Mouse (Mus musculus) liver, embryonic 13.5 days (tissue): ENCODE measurements around the gene Gm973. TPM values are rescaled to one million over a fixed set of nuclear protein-coding genes. Genes with fewer than 3 reads are reported as not detected.

ENCODE experiments used
- ATAC-seq: fragments of 200-750 bp; cut with Nextera tagmentation; 2 replicates; pipeline ENCODE4 v1.8.0; 2017; ENCODE audit warnings: low read depth, mild to moderate bottlenecking, moderate number of reproducible peaks, moderate library complexity
- DNase-seq: peaks from one replicate; pipeline ENCODE4 v3.0.0; 2022
- H3K27ac ChIP-seq: fragments of 300-500 bp; sonication (generic); 2 replicates; pipeline ENCODE4 v1.5.1; 2015; ENCODE audit warnings: moderate library complexity, mild to moderate bottlenecking, inconsistent platforms
- H3K27me3 ChIP-seq: fragments of 300-500 bp; sonication (generic); 2 replicates; pipeline ENCODE4 v1.6.1; 2015; ENCODE audit warnings: mild to moderate bottlenecking, inconsistent platforms
- H3K36me3 ChIP-seq: fragments of 300-500 bp; sonication (generic); 2 replicates; pipeline ENCODE4 v1.6.1; 2015; ENCODE audit warnings: mild to moderate bottlenecking, inconsistent platforms
- H3K4me1 ChIP-seq: fragments of 300-500 bp; sonication (generic); replicated peaks from 2 replicates; pipeline ENCODE4 v1.6.1; 2015; ENCODE audit warnings: inconsistent platforms
- H3K4me2 ChIP-seq: fragments of 300-500 bp; sonication (generic); 2 replicates; pipeline ENCODE4 v1.6.1; 2015; ENCODE audit warnings: inconsistent platforms, mild to moderate bottlenecking, moderate library complexity
- H3K4me3 ChIP-seq: fragments of 300-500 bp; sonication (generic); replicated peaks from 2 replicates; pipeline ENCODE4 v1.5.1; 2015; ENCODE audit warnings: mild to moderate bottlenecking, inconsistent platforms
- H3K9ac ChIP-seq: fragments of 300-500 bp; sonication (generic); 2 replicates; pipeline ENCODE4 v1.6.1; 2015; ENCODE audit warnings: mild to moderate bottlenecking, inconsistent platforms
- H3K9me3 ChIP-seq: fragments of 300-500 bp; sonication (generic); replicated peaks from 2 replicates; pipeline ENCODE4 v1.6.1; 2016; ENCODE audit warnings: inconsistent platforms
- WGBS: fragments of 180-500 bp; shearing (Covaris S2); methylation state at CpG from one replicate; pipeline ENCODE4 v1.1.7; 2015; ENCODE audit not compliant: insufficient replicate concordance; 5-methylcytosine and 5-hydroxymethylcytosine counted together
- polyA plus RNA-seq: library from polyadenylated mRNA; unstranded; fragments of >200 nt; fragmentation: Nextera tagmentation; extraction: Ambion mirVana; gene quantifications from 2 replicates; pipeline ENCODE4 v1.2.1, GENCODE M21; 2015

Gene Gm973
- polyA plus RNA-seq, 1 experiment from 2014 or later = 0.12 TPM

DNA sequence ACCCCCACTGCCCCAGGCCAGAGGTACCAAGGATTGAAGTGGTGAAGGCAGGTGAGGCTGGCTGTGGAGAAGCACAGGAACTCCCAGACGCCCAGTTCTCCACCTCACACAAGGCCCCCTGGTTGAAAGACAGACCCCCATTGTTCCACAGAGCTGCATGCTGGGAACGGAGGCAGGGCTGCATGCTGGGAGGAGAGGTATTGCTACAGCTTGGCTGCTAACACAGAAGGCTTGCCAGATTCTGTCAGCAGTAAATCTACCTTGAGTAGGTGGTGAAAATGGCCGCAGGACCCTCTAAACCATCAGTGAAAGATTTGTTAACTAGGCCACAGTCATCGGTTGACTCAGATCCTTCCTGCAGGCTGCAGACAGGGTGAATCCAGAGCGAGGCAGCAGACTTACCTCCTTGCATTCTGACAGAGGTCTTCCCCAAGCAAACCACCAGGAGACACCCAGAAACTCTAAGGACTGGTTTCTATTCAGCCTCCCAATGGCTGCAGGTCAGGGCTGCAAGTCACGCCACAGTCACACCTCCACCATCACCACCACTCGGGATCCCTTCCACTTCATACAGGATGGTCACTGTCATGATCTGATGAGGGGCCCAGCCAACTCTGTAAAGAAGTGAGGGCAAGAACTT lies 33.1 kb downstream of the Gm973 start:
- no peak for ATAC-seq
- 62% methylated on average over 7 of the region's 7 CpGs for WGBS
- H3K4me2 ChIP-seq = no peak overlapping the region
- H3K9me3 ChIP-seq = no peaks in the 10 kb centered on the region
- no peaks in the 10 kb centered on the region for H3K4me1 ChIP-seq
- no peak for DNase-seq
- H3K27me3 ChIP-seq = 0 out of 2 replicates have a peak, but pooled peaks cover 3% of the 10 kb centered on the region
- no peak overlapping the region for H3K27ac ChIP-seq
- H3K4me3 ChIP-seq = no peak overlapping the region
- H3K36me3 ChIP-seq = no peaks in the 10 kb centered on the region
- H3K9ac ChIP-seq = no peak overlapping the region

DNA sequence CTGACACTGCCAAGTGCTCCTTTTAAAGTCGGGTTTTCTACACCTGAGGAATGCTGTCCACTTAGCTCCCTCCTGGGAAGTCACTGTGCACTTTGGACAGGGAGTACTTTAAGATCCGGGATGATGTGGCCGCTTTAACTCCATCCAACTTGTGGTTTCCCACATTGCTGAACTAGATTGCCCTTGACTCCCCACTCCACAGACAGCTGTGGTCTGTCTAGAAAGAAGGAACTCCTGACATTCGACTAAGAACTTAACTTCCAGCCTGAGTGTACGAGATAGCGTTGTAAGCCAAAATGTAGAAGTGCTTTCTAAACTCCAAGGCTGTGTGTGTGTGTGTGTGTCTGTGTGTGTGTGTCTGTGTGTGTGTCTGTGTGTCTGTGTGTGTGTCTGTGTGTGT lies 34.2 kb downstream of the Gm973 start:
- WGBS = 19% methylated on average over 6 of the region's 6 CpGs
- H3K4me2 ChIP-seq = no peak overlapping the region

DNA sequence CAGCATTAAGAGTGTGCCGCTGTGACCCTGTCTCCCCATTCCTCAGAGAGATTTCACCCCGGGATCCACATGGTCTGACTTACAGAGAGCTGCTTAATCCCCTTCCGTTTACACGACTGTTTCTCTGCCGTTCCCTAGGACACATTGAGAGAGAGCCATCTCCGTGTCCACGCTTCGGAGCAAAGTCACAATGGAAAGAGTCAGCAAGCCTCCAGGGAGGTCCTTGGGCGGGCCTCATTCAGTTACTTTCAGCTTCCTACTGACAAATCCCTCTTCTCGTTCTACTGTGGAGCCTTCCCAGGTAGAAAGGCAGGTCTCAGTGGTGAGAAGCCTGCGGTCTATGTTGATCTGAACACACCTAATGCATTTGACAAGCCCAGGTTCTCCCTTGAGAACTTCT lies 34.9 kb downstream of the Gm973 start:
- Histone ChIP-seq H3K9me3 (no peaks in the 10 kb centered on the region), H3K9ac (no peak overlapping the region)
- WGBS = 66% methylated on average over 11 of the region's 11 CpGs

More for the DNA sequence above, 34.2 kb downstream of the Gm973 start:
- Histone ChIP-seq H3K4me1 (0 out of 2 replicates have a peak, but pooled peaks cover 5% of the 10 kb centered on the region), H3K4me3 (no peak overlapping the region), H3K36me3 (no peaks in the 10 kb centered on the region), H3K27me3 (0 out of 2 replicates have a peak, but pooled peaks cover 3% of the 10 kb centered on the region), H3K9ac (no peak overlapping the region), H3K27ac (no peak overlapping the region), H3K9me3 (no peaks in the 10 kb centered on the region)
- ATAC-seq = no peak
- DNase-seq = no peak

DNA sequence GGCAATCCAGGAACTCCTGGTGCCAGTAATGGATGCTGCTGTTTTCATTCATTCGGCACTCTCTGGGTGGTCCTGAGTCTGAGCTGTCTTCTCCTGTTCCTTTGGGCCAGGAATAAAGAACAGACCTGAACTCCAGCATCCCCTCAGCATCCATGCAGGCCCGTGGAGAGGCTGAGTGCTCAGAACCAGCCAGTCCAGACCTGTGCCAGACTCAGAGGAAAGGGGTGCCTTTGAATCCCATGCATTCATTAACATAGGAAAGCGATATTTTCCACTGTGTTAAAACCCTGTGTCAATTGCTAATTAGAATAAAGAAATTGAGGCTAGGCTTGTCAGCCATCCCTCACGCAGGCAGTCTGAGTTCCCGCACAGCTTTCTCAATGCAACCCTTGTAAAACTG lies 37.6 kb downstream of the Gm973 start:
- H3K36me3 ChIP-seq = no peaks in the 10 kb centered on the region
- no peak overlapping the region for H3K9ac ChIP-seq
- no peak for DNase-seq
- ATAC-seq = no peak
- no peaks in the 10 kb centered on the region for H3K27me3 ChIP-seq
- WGBS = 62% methylated on average over 5 of the region's 5 CpGs
- no peak overlapping the region for H3K27ac ChIP-seq
- H3K4me3 ChIP-seq = no peak overlapping the region
- H3K9me3 ChIP-seq = no peaks in the 10 kb centered on the region
- no peak overlapping the region for H3K4me2 ChIP-seq
- H3K4me1 ChIP-seq = peaks cover 9% of the 10 kb centered on the region; the same call in 1 of the 2 replicates

More for the DNA sequence above, 34.9 kb downstream of the Gm973 start:
- DNase-seq (no peak), ATAC-seq (no peak)
- H3K4me2 ChIP-seq = no peak overlapping the region
- H3K36me3 ChIP-seq = no peaks in the 10 kb centered on the region
- H3K27me3 ChIP-seq = 0 out of 2 replicates have a peak, but pooled peaks cover 3% of the 10 kb centered on the region
- peaks cover 9% of the 10 kb centered on the region; the same call in 1 of the 2 replicates for H3K4me1 ChIP-seq
- no peak overlapping the region for H3K4me3 ChIP-seq
- H3K27ac ChIP-seq = no peak overlapping the region

DNA sequence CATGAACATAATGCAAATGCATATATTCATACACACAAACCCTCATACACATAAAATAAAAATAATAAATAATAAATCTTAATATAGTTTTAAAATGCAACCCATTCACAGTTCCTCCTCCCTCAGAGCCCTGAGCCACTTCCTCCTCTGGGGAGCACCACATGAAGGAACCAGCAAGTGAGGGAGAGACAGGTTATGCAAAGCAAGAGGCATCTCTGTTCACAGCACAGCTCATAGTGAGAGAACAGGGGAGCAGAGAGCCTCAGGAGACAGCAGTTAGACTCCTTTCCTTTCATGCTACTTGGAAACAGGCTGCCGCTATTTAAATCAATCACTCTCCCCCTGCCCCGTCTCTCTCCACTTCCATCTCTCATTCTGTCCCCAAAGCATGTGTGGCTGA lies 47.5 kb downstream of the Gm973 start:
- H3K4me2 ChIP-seq = no peak overlapping the region
- H3K9ac ChIP-seq = no peak overlapping the region
- ATAC-seq (no peak), DNase-seq (no peak)
- H3K4me1 ChIP-seq = no peaks in the 10 kb centered on the region
- no peak overlapping the region for H3K27ac ChIP-seq
- H3K4me3 ChIP-seq = no peak overlapping the region
- no peaks in the 10 kb centered on the region for H3K36me3 ChIP-seq
- H3K9me3 ChIP-seq = no peaks in the 10 kb centered on the region
- 71% methylated on average over 2 of the region's 2 CpGs for WGBS
- H3K27me3 ChIP-seq = no peaks in the 10 kb centered on the region

DNA sequence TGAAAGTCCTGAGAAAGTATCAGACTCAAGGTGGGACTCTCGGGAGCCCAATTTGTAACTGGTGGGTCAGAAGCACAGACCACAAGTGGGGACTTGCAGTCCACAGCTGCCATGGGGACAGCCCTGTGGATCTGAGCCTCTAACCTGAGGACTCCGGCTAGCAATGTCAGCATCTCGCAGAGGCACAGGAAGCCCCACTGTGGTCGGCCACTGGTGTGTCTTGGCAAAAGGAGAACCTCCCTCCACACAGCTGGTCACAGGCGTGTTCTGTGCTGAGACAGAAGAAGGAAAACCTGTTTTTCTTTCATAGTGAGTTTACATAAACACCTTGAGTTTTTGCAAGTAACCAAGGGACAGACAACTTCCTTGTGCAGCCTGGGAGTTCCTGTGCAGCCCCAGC lies 49.7 kb downstream of the Gm973 start:
- H3K9ac ChIP-seq = no peak overlapping the region
- H3K27ac ChIP-seq = no peak overlapping the region
- no peak overlapping the region for H3K4me3 ChIP-seq
- ATAC-seq (no peak), DNase-seq (no peak)
- WGBS = 26% methylated on average over 5 of the region's 5 CpGs
- no peaks in the 10 kb centered on the region for H3K36me3 ChIP-seq
- H3K4me1 ChIP-seq = no peaks in the 10 kb centered on the region
- no peaks in the 10 kb centered on the region for H3K27me3 ChIP-seq
- H3K9me3 ChIP-seq = no peaks in the 10 kb centered on the region
- H3K4me2 ChIP-seq = no peak overlapping the region

DNA sequence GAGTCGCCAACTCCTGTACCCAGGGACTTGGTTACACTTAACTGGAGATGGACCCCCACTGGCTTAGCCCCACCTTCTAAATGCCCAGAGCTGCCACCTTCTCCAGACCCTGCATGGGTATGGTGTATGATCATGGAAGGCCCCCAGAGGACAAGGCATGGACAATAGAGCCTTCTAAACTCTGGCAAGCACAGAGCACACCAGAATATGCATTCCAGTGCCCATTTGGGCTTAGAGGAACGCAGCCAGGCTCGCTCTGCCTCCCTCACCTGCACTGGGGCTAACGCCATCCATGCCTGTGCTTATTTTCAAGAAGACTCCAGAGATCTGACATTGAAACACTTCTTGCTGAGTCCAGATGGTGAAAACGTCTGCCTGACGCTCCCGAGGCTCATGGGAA lies 50.2 kb downstream of the Gm973 start:
- DNase-seq = no peak
- H3K9me3 ChIP-seq = no peaks in the 10 kb centered on the region
- no peak overlapping the region for H3K4me3 ChIP-seq
- 57% methylated on average over 7 of the region's 7 CpGs for WGBS
- no peak overlapping the region for H3K27ac ChIP-seq
- ATAC-seq = no peak
- H3K4me1 ChIP-seq = no peaks in the 10 kb centered on the region
- H3K4me2 ChIP-seq = no peak overlapping the region
- H3K27me3 ChIP-seq = no peaks in the 10 kb centered on the region
- no peak overlapping the region for H3K9ac ChIP-seq
- H3K36me3 ChIP-seq = no peaks in the 10 kb centered on the region

DNA sequence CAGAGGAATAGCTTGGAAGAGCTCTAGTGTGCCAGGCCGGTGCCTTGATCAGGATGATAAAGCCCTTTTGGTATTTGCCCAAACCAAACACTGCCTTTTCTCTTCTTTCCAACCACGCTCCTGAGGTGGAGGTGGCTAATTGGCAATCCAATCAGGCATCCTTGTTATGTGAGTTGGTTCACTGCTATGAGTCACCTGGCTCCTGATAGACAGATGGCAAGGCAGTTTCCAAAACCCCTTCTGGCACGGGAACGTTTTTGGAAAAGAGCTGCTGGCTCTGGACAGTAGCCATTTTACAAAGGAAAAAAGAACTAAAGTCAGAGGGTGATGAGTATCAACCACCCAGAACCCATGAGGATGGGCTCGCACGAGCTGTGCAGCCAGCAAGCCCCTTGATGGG lies 50.9 kb downstream of the Gm973 start:
- Histone ChIP-seq H3K27me3 (no peaks in the 10 kb centered on the region), H3K4me3 (no peak overlapping the region), H3K36me3 (no peaks in the 10 kb centered on the region), H3K9ac (no peak overlapping the region), H3K4me1 (no peaks in the 10 kb centered on the region), H3K9me3 (no peaks in the 10 kb centered on the region), H3K27ac (no peak overlapping the region), H3K4me2 (no peak overlapping the region)
- no peak for DNase-seq
- 62% methylated on average over 6 of the region's 6 CpGs for WGBS
- no peak for ATAC-seq

DNA sequence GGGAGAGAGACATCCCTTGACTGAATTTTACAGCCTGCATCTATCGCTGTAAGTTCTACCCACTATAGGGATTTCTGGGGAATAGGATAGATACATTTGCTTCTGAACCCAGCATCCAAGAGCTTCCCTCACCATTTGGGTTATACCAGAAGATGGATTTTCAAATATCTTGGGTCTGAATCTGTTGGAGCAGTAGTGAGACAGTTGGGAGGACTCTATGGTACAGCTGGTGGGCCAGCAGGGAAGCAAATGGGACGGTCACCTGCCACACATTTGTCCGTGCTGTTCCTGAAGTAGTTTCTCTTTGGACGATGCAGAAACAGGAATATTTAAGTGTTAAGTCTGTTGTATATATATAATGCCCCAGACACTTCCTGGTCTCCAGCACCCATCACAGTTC lies 51.5 kb downstream of the Gm973 start:
- Histone ChIP-seq H3K27me3 (no peaks in the 10 kb centered on the region), H3K36me3 (no peaks in the 10 kb centered on the region), H3K27ac (no peak overlapping the region), H3K4me3 (no peak overlapping the region), H3K9me3 (no peaks in the 10 kb centered on the region), H3K4me1 (no peaks in the 10 kb centered on the region), H3K4me2 (no peak overlapping the region), H3K9ac (no peak overlapping the region)
- DNase-seq = no peak
- no peak for ATAC-seq
- WGBS = 72% methylated on average over 4 of the region's 4 CpGs

DNA sequence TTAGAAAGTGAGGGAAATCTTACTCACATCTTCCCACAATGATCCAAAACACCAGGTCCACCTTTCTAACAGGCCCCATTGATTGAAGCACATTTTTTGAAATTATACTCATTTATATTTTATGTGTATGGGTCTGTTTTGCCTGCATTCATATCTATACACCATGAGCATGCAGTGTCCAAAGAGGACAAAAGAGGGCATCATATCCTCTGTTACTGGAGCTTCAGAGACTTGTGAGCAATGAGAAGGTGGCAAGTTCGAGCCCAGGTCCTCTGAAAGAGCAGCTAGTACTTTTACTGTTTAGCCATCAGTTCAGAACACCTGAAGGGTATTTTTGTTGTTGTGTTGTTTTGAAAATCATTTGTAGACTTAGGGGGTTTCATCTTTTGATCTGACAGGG lies 52.2 kb downstream of the Gm973 start:
- no peaks in the 10 kb centered on the region for H3K36me3 ChIP-seq
- no peak overlapping the region for H3K4me2 ChIP-seq
- ATAC-seq (no peak), DNase-seq (no peak)
- H3K9me3 ChIP-seq = no peaks in the 10 kb centered on the region
- no peak overlapping the region for H3K4me3 ChIP-seq
- H3K27ac ChIP-seq = no peak overlapping the region
- no peak overlapping the region for H3K9ac ChIP-seq
- no peaks in the 10 kb centered on the region for H3K27me3 ChIP-seq
- H3K4me1 ChIP-seq = no peaks in the 10 kb centered on the region
- 46% methylated on average over 1 of the region's 1 CpGs for WGBS

DNA sequence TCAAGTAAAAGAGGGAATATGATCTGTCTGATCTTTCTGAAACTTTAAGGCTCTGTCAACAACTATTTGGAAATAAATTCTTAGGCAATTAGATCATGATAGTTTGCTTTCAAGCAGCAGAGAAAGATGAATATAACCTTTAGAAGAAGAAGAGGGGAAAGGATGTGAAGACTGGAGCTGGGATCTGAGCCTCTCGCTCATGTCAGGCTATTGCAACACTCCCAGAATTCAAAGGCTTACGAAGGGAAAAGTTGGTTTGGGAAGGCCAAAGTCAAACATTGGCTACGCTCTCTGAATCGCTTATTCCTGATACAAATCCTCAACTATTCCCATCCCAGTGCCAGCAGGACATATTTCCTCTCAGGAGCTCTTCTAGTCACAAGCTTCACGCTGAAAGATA lies 53.2 kb downstream of the Gm973 start:
- WGBS = 64% methylated on average over 5 of the region's 5 CpGs
- Histone ChIP-seq H3K36me3 (no peaks in the 10 kb centered on the region), H3K27ac (no peak overlapping the region), H3K9me3 (no peaks in the 10 kb centered on the region), H3K9ac (no peak overlapping the region), H3K4me2 (no peak overlapping the region), H3K4me1 (no peaks in the 10 kb centered on the region), H3K27me3 (no peaks in the 10 kb centered on the region), H3K4me3 (no peak overlapping the region)
- ATAC-seq (no peak), DNase-seq (no peak)

DNA sequence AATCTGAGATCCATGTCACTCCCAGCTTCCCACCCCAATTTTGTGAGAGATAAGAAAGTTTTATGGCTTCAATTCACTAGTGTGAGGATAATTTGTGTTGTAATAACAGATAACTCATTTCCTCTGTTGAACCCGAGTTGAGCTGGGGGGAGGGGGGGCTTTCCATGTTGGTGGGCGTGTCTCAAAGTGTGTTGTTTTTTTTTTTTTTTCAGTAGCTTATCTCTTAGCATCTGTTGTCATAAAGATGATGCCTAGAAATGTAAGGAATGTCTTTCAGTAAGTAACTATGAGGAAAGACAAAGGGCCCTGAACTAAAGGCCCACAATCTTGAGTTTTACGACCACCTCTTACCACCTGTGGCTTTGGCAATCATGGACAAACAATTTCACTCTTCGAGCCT lies 54.7 kb downstream of the Gm973 start:
- H3K4me1 ChIP-seq = no peaks in the 10 kb centered on the region
- H3K9ac ChIP-seq = no peak overlapping the region
- WGBS = 41% methylated on average over 4 of the region's 4 CpGs
- no peak overlapping the region for H3K27ac ChIP-seq
- no peak for DNase-seq
- no peak for ATAC-seq
- no peaks in the 10 kb centered on the region for H3K36me3 ChIP-seq
- H3K4me2 ChIP-seq = no peak overlapping the region
- H3K9me3 ChIP-seq = no peaks in the 10 kb centered on the region
- H3K27me3 ChIP-seq = no peaks in the 10 kb centered on the region
- H3K4me3 ChIP-seq = no peak overlapping the region
